Mouse (Mus musculus): Measurements from ENCODE around the gene Alox5ap. TPM values are rescaled to one million over a fixed set of nuclear protein-coding genes. Genes with fewer than 3 reads are reported as not detected.

Alox5ap gene
- polyA plus RNA-seq, 1 experiment = 9.8 TPM

GRCm38 (mm10) chr5:149277529-149277928 is 13.0 kb downstream of the Alox5ap start:
- H3K4me3 ChIP-seq (ENCODE audit: insufficient read depth, low read depth, low read length) = no peak overlapping the region
- H3K4me1 ChIP-seq (ENCODE audit: control insufficient read depth, insufficient read depth, insufficient read length, low read length) = no peaks in the 10 kb centered on the region
- H3K27ac ChIP-seq (replicated peaks; ENCODE audit: low read depth, low read length) = no peak overlapping the region

- H3K27ac ChIP-seq (replicated peaks; ENCODE audit: low read depth, low read length) = no peak overlapping the region
- H3K4me1 ChIP-seq (ENCODE audit: control insufficient read depth, insufficient read depth, insufficient read length, low read length) = no peaks in the 10 kb centered on the region
- no peak overlapping the region for H3K4me3 ChIP-seq (ENCODE audit: insufficient read depth, low read depth, low read length)
Measured at GRCm38 (mm10) chr5:149279273-149279844, 14.8 kb downstream of the Alox5ap start.

GRCm38 (mm10) chr5:149283009-149283408 is 18.4 kb downstream of the Alox5ap start:
- Histone ChIP-seq H3K4me3 (ENCODE audit: insufficient read depth, low read depth, low read length) (no peak overlapping the region), H3K4me1 (ENCODE audit: control insufficient read depth, insufficient read depth, insufficient read length, low read length) (no peaks in the 10 kb centered on the region), H3K27ac (replicated peaks; ENCODE audit: low read depth, low read length) (no peak overlapping the region)

- Histone ChIP-seq H3K4me1 (ENCODE audit: control insufficient read depth, insufficient read depth, insufficient read length, low read length) (no peaks in the 10 kb centered on the region), H3K4me3 (ENCODE audit: insufficient read depth, low read depth, low read length) (no peak overlapping the region), H3K27ac (replicated peaks; ENCODE audit: low read depth, low read length) (no peak overlapping the region)
Measured at GRCm38 (mm10) chr5:149283821-149284220, 19.3 kb downstream of the Alox5ap start.

GRCm38 (mm10) chr5:149286021-149286420 is 21.5 kb downstream of the Alox5ap start:
- Histone ChIP-seq H3K4me3 (ENCODE audit: insufficient read depth, low read depth, low read length) (no peak overlapping the region), H3K4me1 (ENCODE audit: control insufficient read depth, insufficient read depth, insufficient read length, low read length) (no peaks in the 10 kb centered on the region), H3K27ac (replicated peaks; ENCODE audit: low read depth, low read length) (no peak overlapping the region)

- Histone ChIP-seq H3K4me3 (ENCODE audit: insufficient read depth, low read depth, low read length) (no peak overlapping the region), H3K4me1 (ENCODE audit: control insufficient read depth, insufficient read depth, insufficient read length, low read length) (no peaks in the 10 kb centered on the region), H3K27ac (replicated peaks; ENCODE audit: low read depth, low read length) (no peak overlapping the region)
Measured at GRCm38 (mm10) chr5:149287148-149288038, 22.8 kb downstream of the Alox5ap start.

- Histone ChIP-seq H3K27ac (replicated peaks; ENCODE audit: low read depth, low read length) (no peak overlapping the region), H3K4me3 (ENCODE audit: insufficient read depth, low read depth, low read length) (no peak overlapping the region), H3K4me1 (ENCODE audit: control insufficient read depth, insufficient read depth, insufficient read length, low read length) (no peaks in the 10 kb centered on the region)
Measured at GRCm38 (mm10) chr5:149291266-149291665, 26.7 kb downstream of the Alox5ap start.

- no peaks in the 10 kb centered on the region for H3K4me1 ChIP-seq (ENCODE audit: control insufficient read depth, insufficient read depth, insufficient read length, low read length)
- H3K4me3 ChIP-seq (ENCODE audit: insufficient read depth, low read depth, low read length) = no peak overlapping the region
- no peak overlapping the region for H3K27ac ChIP-seq (replicated peaks; ENCODE audit: low read depth, low read length)
Measured at GRCm38 (mm10) chr5:149293071-149293470, 28.5 kb downstream of the Alox5ap start.

- Histone ChIP-seq H3K4me1 (ENCODE audit: control insufficient read depth, insufficient read depth, insufficient read length, low read length) (no peaks in the 10 kb centered on the region), H3K27ac (replicated peaks; ENCODE audit: low read depth, low read length) (no peak overlapping the region), H3K4me3 (ENCODE audit: insufficient read depth, low read depth, low read length) (no peak overlapping the region)
Measured at GRCm38 (mm10) chr5:149296808-149297207, 32.2 kb downstream of the Alox5ap start.

- Histone ChIP-seq H3K4me3 (ENCODE audit: insufficient read depth, low read depth, low read length) (no peak overlapping the region), H3K4me1 (ENCODE audit: control insufficient read depth, insufficient read depth, insufficient read length, low read length) (no peaks in the 10 kb centered on the region), H3K27ac (replicated peaks; ENCODE audit: low read depth, low read length) (no peak overlapping the region)
Measured at GRCm38 (mm10) chr5:149297464-149297863, 32.9 kb downstream of the Alox5ap start.

- no peak overlapping the region for H3K4me3 ChIP-seq (ENCODE audit: insufficient read depth, low read depth, low read length)
- H3K4me1 ChIP-seq (ENCODE audit: control insufficient read depth, insufficient read depth, insufficient read length, low read length) = no peaks in the 10 kb centered on the region
- no peak overlapping the region for H3K27ac ChIP-seq (replicated peaks; ENCODE audit: low read depth, low read length)
Measured at GRCm38 (mm10) chr5:149298234-149298633, 33.7 kb downstream of the Alox5ap start.

GRCm38 (mm10) chr5:149312884-149313652 is 48.5 kb downstream of the Alox5ap start:
- no peak overlapping the region for H3K27ac ChIP-seq (replicated peaks; ENCODE audit: low read depth, low read length)
- no peak overlapping the region for H3K4me3 ChIP-seq (ENCODE audit: insufficient read depth, low read depth, low read length)

GRCm38 (mm10) chr5:149314514-149315081 is 50.0 kb downstream of the Alox5ap start:
- Histone ChIP-seq H3K27ac (replicated peaks; ENCODE audit: low read depth, low read length) (no peak overlapping the region), H3K4me3 (ENCODE audit: insufficient read depth, low read depth, low read length) (no peak overlapping the region), H3K4me1 (ENCODE audit: control insufficient read depth, insufficient read depth, insufficient read length, low read length) (no peaks in the 10 kb centered on the region)

More at GRCm38 (mm10) chr5:149312884-149313652, 48.5 kb downstream of the Alox5ap start:
- H3K4me1 ChIP-seq (ENCODE audit: control insufficient read depth, insufficient read depth, insufficient read length, low read length) = no peaks in the 10 kb centered on the region

- peaks cover under 1% of the 10 kb centered on the region; the same call in 1 of the 2 replicates for H3K4me1 ChIP-seq (ENCODE audit: control insufficient read depth, insufficient read depth, insufficient read length, low read length)
Measured at GRCm38 (mm10) chr5:149316926-149317325, 52.4 kb downstream of the Alox5ap start.

GRCm38 (mm10) chr5:149319874-149320323 is 55.3 kb downstream of the Alox5ap start:
- Histone ChIP-seq H3K4me3 (ENCODE audit: insufficient read depth, low read depth, low read length) (no peak overlapping the region), H3K27ac (replicated peaks; ENCODE audit: low read depth, low read length) (no peak overlapping the region), H3K4me1 (ENCODE audit: control insufficient read depth, insufficient read depth, insufficient read length, low read length) (peaks cover 4% of the 10 kb centered on the region; the same call in 1 of the 2 replicates)

More at GRCm38 (mm10) chr5:149316926-149317325, 52.4 kb downstream of the Alox5ap start:
- Histone ChIP-seq H3K27ac (replicated peaks; ENCODE audit: low read depth, low read length) (no peak overlapping the region), H3K4me3 (ENCODE audit: insufficient read depth, low read depth, low read length) (no peak overlapping the region)
